Mouse (Mus musculus) heart, embryonic 16.5 days (tissue): Measurements from ENCODE around the gene Kif1a. TPM values are rescaled to one million over a fixed set of nuclear protein-coding genes. Genes with fewer than 3 reads are reported as not detected.
A peak's percentile ranks its signal among the peaks of the same experiment; 100 is the strongest.

Experiments used
- ATAC-seq: fragments of 200-750 bp; cut with Nextera tagmentation; replicated peaks from 2 replicates; pipeline ENCODE4 v1.8.0; 2017; ENCODE audit warnings: moderate number of reproducible peaks; ENCODE audit not compliant: insufficient read depth, low FRiP score; ENCODE audit errors: extremely low read depth
- H3K27ac ChIP-seq: fragments of 300-500 bp; sonication (generic); 2 replicates; pipeline ENCODE4 v1.5.1; 2014; ENCODE audit warnings: mild to moderate bottlenecking, low read length, control low read depth, moderate library complexity
- H3K27me3 ChIP-seq: fragments of 300-500 bp; sonication (generic); 2 replicates; pipeline ENCODE4 v1.6.1; 2014; ENCODE audit warnings: low read length, mixed read lengths; ENCODE audit not compliant: control insufficient read depth, insufficient read depth
- H3K36me3 ChIP-seq: fragments of 300-500 bp; sonication (generic); 2 replicates; pipeline ENCODE4 v1.6.1; 2014; ENCODE audit not compliant: control insufficient read depth, insufficient read depth
- H3K4me1 ChIP-seq: fragments of 300-500 bp; sonication (generic); 2 replicates; pipeline ENCODE4 v1.6.1; 2014; ENCODE audit warnings: low read length, mixed read lengths; ENCODE audit not compliant: control insufficient read depth, insufficient read depth
- H3K4me2 ChIP-seq: fragments of 300-500 bp; sonication (generic); 2 replicates; pipeline ENCODE4 v1.6.1; 2014; ENCODE audit warnings: low read depth, mild to moderate bottlenecking, control low read depth, low read length
- H3K4me3 ChIP-seq: fragments of 300-500 bp; sonication (generic); 2 replicates; pipeline ENCODE4 v1.5.1; 2014; ENCODE audit warnings: mild to moderate bottlenecking, control low read depth, low read length
- H3K9ac ChIP-seq: fragments of 300-500 bp; sonication (generic); 2 replicates; pipeline ENCODE4 v1.6.1; 2014; ENCODE audit warnings: low read length, control low read depth
- H3K9me3 ChIP-seq: fragments of 300-500 bp; sonication (generic); replicated peaks from 2 replicates; pipeline ENCODE4 v1.6.1; 2016; ENCODE audit warnings: low read length; ENCODE audit not compliant: control insufficient read depth
- WGBS: fragments of 180-500 bp; shearing (Covaris S2); extraction: QIAGEN DNeasy Blood & Tissue Kit; methylation state at CpG from one replicate; pipeline ENCODE4 v1.1.7; 2014; 5-methylcytosine and 5-hydroxymethylcytosine counted together
- polyA plus RNA-seq: library from polyadenylated mRNA; unstranded; fragments of >200 nt; fragmentation: Nextera tagmentation; extraction: Ambion mirVana; gene quantifications from 2 replicates; pipeline ENCODE4 v1.2.1, GENCODE M21; 2015

Gene Kif1a
- polyA plus RNA-seq, 1 experiment from 2014 or later, result 8.3 TPM

- Histone ChIP-seq H3K27me3 (peaks cover 3% of the 10 kb centered on the region), H3K9me3 (no peaks in the 10 kb centered on the region), H3K36me3 (no peaks in the 10 kb centered on the region), H3K9ac (no peak overlapping the region), H3K4me1 (no peaks in the 10 kb centered on the region), H3K4me2 (no peak overlapping the region), H3K27ac (no peak overlapping the region), H3K4me3 (no peak overlapping the region)
- 63% methylated on average over 10 of the region's 10 CpGs for WGBS
- ATAC-seq, result no peak
Measured at GRCm38 (mm10) chr1:93130242-93130983, 28.7 kb upstream of the Kif1a start.

- H3K9me3 ChIP-seq, result no peaks in the 10 kb centered on the region
- H3K36me3 ChIP-seq, result no peaks in the 10 kb centered on the region
- H3K27ac ChIP-seq, result no peak overlapping the region
- H3K27me3 ChIP-seq, result peaks cover 3% of the 10 kb centered on the region
- no peak overlapping the region for H3K9ac ChIP-seq
- ATAC-seq, result no peak
- no peak overlapping the region for H3K4me2 ChIP-seq
- no peaks in the 10 kb centered on the region for H3K4me1 ChIP-seq
- H3K4me3 ChIP-seq, result no peak overlapping the region
- 29% methylated on average over 6 of the region's 6 CpGs for WGBS
Measured at GRCm38 (mm10) chr1:93128710-93129349, 27.1 kb upstream of the Kif1a start.

GRCm38 (mm10) chr1:93128209-93128608 lies 26.5 kb upstream of the Kif1a start:
- Histone ChIP-seq H3K9me3 (no peaks in the 10 kb centered on the region), H3K4me2 (no peak overlapping the region), H3K9ac (no peak overlapping the region), H3K27me3 (peaks cover 3% of the 10 kb centered on the region; the same call in 1 of the 2 replicates), H3K4me1 (no peaks in the 10 kb centered on the region), H3K4me3 (no peak overlapping the region), H3K27ac (no peak overlapping the region), H3K36me3 (no peaks in the 10 kb centered on the region)
- no peak for ATAC-seq
- WGBS, result 75% methylated on average over 8 of the region's 8 CpGs

GRCm38 (mm10) chr1:93125256-93125655 lies 23.5 kb upstream of the Kif1a start:
- H3K4me3 ChIP-seq, result no peak overlapping the region
- H3K9me3 ChIP-seq, result no peaks in the 10 kb centered on the region
- no peaks in the 10 kb centered on the region for H3K27me3 ChIP-seq
- no peak overlapping the region for H3K27ac ChIP-seq
- H3K4me2 ChIP-seq, result no peak overlapping the region
- no peaks in the 10 kb centered on the region for H3K4me1 ChIP-seq
- 49% methylated on average over 5 of the region's 5 CpGs for WGBS
- H3K36me3 ChIP-seq, result no peaks in the 10 kb centered on the region
- H3K9ac ChIP-seq, result no peak overlapping the region
- no peak for ATAC-seq

GRCm38 (mm10) chr1:93124066-93124465 lies 22.3 kb upstream of the Kif1a start:
- no peak overlapping the region for H3K27ac ChIP-seq
- H3K4me2 ChIP-seq, result no peak overlapping the region
- 56% methylated on average over 8 of the region's 8 CpGs for WGBS
- H3K9ac ChIP-seq, result no peak overlapping the region
- no peaks in the 10 kb centered on the region for H3K9me3 ChIP-seq
- ATAC-seq, result no peak
- no peaks in the 10 kb centered on the region for H3K27me3 ChIP-seq
- no peak overlapping the region for H3K4me3 ChIP-seq
- no peaks in the 10 kb centered on the region for H3K36me3 ChIP-seq
- no peaks in the 10 kb centered on the region for H3K4me1 ChIP-seq

GRCm38 (mm10) chr1:93123179-93123854 lies 21.6 kb upstream of the Kif1a start:
- Histone ChIP-seq H3K27me3 (no peaks in the 10 kb centered on the region), H3K36me3 (no peaks in the 10 kb centered on the region), H3K4me1 (no peaks in the 10 kb centered on the region), H3K4me2 (no peak overlapping the region), H3K9me3 (no peaks in the 10 kb centered on the region), H3K9ac (no peak overlapping the region), H3K4me3 (no peak overlapping the region), H3K27ac (no peak overlapping the region)
- WGBS, result 74% methylated on average over 11 of the region's 11 CpGs
- no peak for ATAC-seq

- H3K27me3 ChIP-seq, result 0 out of 2 replicates have a peak, but pooled peaks cover 2% of the 10 kb centered on the region
- H3K36me3 ChIP-seq, result no peaks in the 10 kb centered on the region
- no peak for ATAC-seq
- no peaks in the 10 kb centered on the region for H3K9me3 ChIP-seq
- H3K9ac ChIP-seq, result no peak overlapping the region
- no peak overlapping the region for H3K4me3 ChIP-seq
- no peaks in the 10 kb centered on the region for H3K4me1 ChIP-seq
- no peak overlapping the region for H3K27ac ChIP-seq
- 51% methylated on average over 4 of the region's 4 CpGs for WGBS
- no peak overlapping the region for H3K4me2 ChIP-seq
Measured at GRCm38 (mm10) chr1:93118816-93119215, 17.1 kb upstream of the Kif1a start.

- Histone ChIP-seq H3K4me1 (no peaks in the 10 kb centered on the region), H3K4me3 (peak overlapping the region; percentile 38), H3K27ac (no peak overlapping the region), H3K9ac (peak overlapping the region; percentile 9; the same call in 1 of the 2 replicates), H3K4me2 (peak overlapping the region; percentile 65), H3K36me3 (no peaks in the 10 kb centered on the region), H3K27me3 (0 out of 2 replicates have a peak, but pooled peaks cover 2% of the 10 kb centered on the region), H3K9me3 (no peaks in the 10 kb centered on the region; the same call in 1 of the 2 replicates)
- ATAC-seq, result no peak
- WGBS, result 30% methylated on average over 13 of the region's 13 CpGs
Measured at GRCm38 (mm10) chr1:93115471-93115870, 13.7 kb upstream of the Kif1a start.
